Comparison of ENCODE assay signal across 8 mouse cellular contexts in the genomic region with DNA sequence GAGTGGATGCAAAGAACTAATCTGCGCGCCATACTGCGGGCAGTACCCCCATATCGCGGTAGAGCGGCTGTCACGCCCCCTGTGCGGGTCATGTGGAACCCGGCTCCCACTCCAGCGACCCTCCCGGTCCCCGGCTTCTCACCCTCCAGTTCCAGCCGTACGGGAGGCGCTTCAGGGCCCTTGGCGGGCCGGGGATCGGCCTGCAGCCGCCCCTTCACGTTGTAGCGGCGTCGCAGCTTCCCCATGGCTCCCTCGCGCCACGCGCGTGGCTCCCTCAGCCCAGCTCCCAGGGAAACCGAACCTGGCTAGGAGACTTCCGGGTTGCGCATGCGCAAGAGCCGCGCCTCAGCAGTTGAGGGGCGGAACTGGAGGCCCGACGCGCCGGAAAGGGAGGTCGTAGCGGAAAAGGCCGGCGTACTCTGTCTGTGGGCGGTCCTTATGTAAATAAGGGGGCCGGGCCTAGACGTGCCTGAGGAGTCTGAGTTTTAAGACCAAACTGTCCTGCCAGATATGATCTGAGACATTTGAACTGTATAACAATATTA. TPM values are rescaled to one million over a fixed set of nuclear protein-coding genes. Genes with fewer than 3 reads are reported as not detected.
A peak's percentile ranks its signal among the peaks of the same experiment; 100 is the strongest.
DNase-seq lines count a peak whose midpoint lies in the region; ATAC-seq lines count a peak whose summit lies in the region.

A gene (minus strand): TSS at position 329 of the 545 bp plus-strand sequence.

- DNase-seq in c-Kit-negative CD71-positive TER-119-positive erythroid progenitor cells, embryonic 14.5 days (ENCODE audit: low read depth, low spot score), result peak; percentile 93
- peak; percentile 77 for DNase-seq in fibroblast of lung, adult 2 months (ENCODE audit: low read depth)
- peak; percentile 96 for DNase-seq in kidney, postnatal 14 days
- DNase-seq in liver, embryonic 13.5 days, result peak; percentile 94
- peak; percentile 93 for DNase-seq in neural tube, embryonic 10.5 days (ENCODE audit: extremely low spot score, low spot score)

- no peaks in the 10 kb centered on the region for H3K9me3 ChIP-seq in heart, embryonic 14.5 days (ENCODE audit: control insufficient read depth, low read length)
- H3K9me3 ChIP-seq in liver, embryonic 13.5 days (replicated peaks), result no peaks in the 10 kb centered on the region
- H3K9me3 ChIP-seq in stomach, embryonic 16.5 days (replicated peaks; ENCODE audit: control insufficient read depth, low read length), result no peaks in the 10 kb centered on the region

- peak within 1 kb of the TSS; percentile 94 for H3K4me3 ChIP-seq in heart, embryonic 14.5 days (ENCODE audit: control insufficient read depth in 1 of 2, insufficient read depth in 1 of 2, low read depth in 1 of 2, low read length in 2 of 2)
- H3K4me3 ChIP-seq in liver, embryonic 13.5 days (replicated peaks), result peak within 1 kb of the TSS; percentile 90
- H3K4me3 ChIP-seq in stomach, embryonic 16.5 days (replicated peaks; ENCODE audit: low read length), result peak within 1 kb of the TSS; percentile 70

- peak; percentile 99 for ATAC-seq in CD4-positive, CD25-positive, alpha-beta regulatory T cell, adult 4 months
- ATAC-seq in heart, embryonic 14.5 days (ENCODE audit: insufficient number of reproducible peaks, insufficient read depth, low FRiP score, low read depth), result peak; percentile 89
- peak; percentile 97 for ATAC-seq in liver, embryonic 13.5 days (ENCODE audit: low read depth)
- peak; percentile 98 for ATAC-seq in stomach, embryonic 16.5 days (ENCODE audit: insufficient read depth, low FRiP score)

- peaks cover 27% of the 10 kb centered on the region for H3K36me3 ChIP-seq in heart, embryonic 14.5 days (ENCODE audit: control insufficient read depth, insufficient read depth, low read length)
- peaks cover 31% of the 10 kb centered on the region for H3K36me3 ChIP-seq in liver, embryonic 13.5 days
- peaks cover 9% of the 10 kb centered on the region for H3K36me3 ChIP-seq in stomach, embryonic 16.5 days (ENCODE audit: control insufficient read depth, insufficient read depth, low read length)

- peak within 1 kb of the TSS; percentile 96 for H3K4me2 ChIP-seq in heart, embryonic 14.5 days (ENCODE audit: low read length)
- H3K4me2 ChIP-seq in liver, embryonic 13.5 days, result peak within 1 kb of the TSS; percentile 98
- peak within 1 kb of the TSS; percentile 72 for H3K4me2 ChIP-seq in stomach, embryonic 16.5 days (ENCODE audit: low read depth, low read length)

- under 1% methylated on average over 46 of the region's 46 CpGs for WGBS in heart, embryonic 14.5 days
- WGBS in liver, embryonic 13.5 days (ENCODE audit: insufficient replicate concordance), result under 1% methylated on average over 46 of the region's 46 CpGs
- WGBS in stomach, embryonic 16.5 days, result under 1% methylated on average over 46 of the region's 46 CpGs

- H3K9ac ChIP-seq in heart, embryonic 14.5 days (ENCODE audit: low read length), result peak within 1 kb of the TSS; percentile 92
- H3K9ac ChIP-seq in liver, embryonic 13.5 days, result peak within 1 kb of the TSS; percentile 87
- H3K9ac ChIP-seq in stomach, embryonic 16.5 days (ENCODE audit: low read length), result peak within 1 kb of the TSS; percentile 87

- H3K27me3 ChIP-seq in heart, embryonic 14.5 days (ENCODE audit: control insufficient read depth, insufficient read depth, low read length), result no peaks in the 10 kb centered on the region
- H3K27me3 ChIP-seq in liver, embryonic 13.5 days, result no peaks in the 10 kb centered on the region
- no peaks in the 10 kb centered on the region for H3K27me3 ChIP-seq in stomach, embryonic 16.5 days (ENCODE audit: control insufficient read depth, insufficient read depth, low read length)

- peaks cover 5 to 11% of the 10 kb centered on the region in 2 experiments for H3K4me1 ChIP-seq in heart, embryonic 14.5 days (ENCODE audit: control insufficient read depth in 2 of 2, insufficient read depth in 2 of 2, low read length in 2 of 2)
- peaks cover 31% of the 10 kb centered on the region for H3K4me1 ChIP-seq in liver, embryonic 13.5 days (replicated peaks)
- H3K4me1 ChIP-seq in stomach, embryonic 16.5 days (ENCODE audit: control insufficient read depth, insufficient read depth, low read length), result peaks cover 11% of the 10 kb centered on the region

- no peak within 1 kb of the TSS; a peak in 1 of 4 replicates for H3K27ac ChIP-seq in heart, embryonic 14.5 days (replicated peaks in 1 of 2; ENCODE audit: control insufficient read depth in 1 of 2, insufficient read depth in 1 of 2, low read depth in 2 of 2, low read length in 2 of 2)
- peak within 1 kb of the TSS; percentile 79 for H3K27ac ChIP-seq in liver, embryonic 13.5 days
- H3K27ac ChIP-seq in stomach, embryonic 16.5 days (ENCODE audit: low read length), result no peak within 1 kb of the TSS

RNA-seq across cellular contexts. Expression of the gene that starts here (rescaled TPM):
- 1 to 10 TPM; 8.4 to 8.6 TPM for polyA plus RNA-seq in CD4-positive, CD25-positive, alpha-beta regulatory T cell, adult 4 months (2017; shearing (Covaris generic))
- 7.2 and 8.2 TPM in 2 replicates for polyA plus RNA-seq in heart, embryonic 14.5 days (2014; fragmentation: Nextera tagmentation; extraction: Ambion mirVana)
- 5.8 and 6.2 TPM in 2 replicates for polyA plus RNA-seq in liver, embryonic 13.5 days (2015; fragmentation: Nextera tagmentation; extraction: Ambion mirVana)
- 8.4 and 10.8 TPM in 2 replicates for polyA plus RNA-seq in stomach, embryonic 16.5 days (2015; fragmentation: Nextera tagmentation; extraction: Ambion mirVana)
